Mouse (Mus musculus) MEL (cell line): ENCODE measurements around the gene Rps6ka2. TPM values are rescaled to one million over a fixed set of nuclear protein-coding genes. Genes with fewer than 3 reads are reported as not detected.

Source experiments
- DNase-seq: peaks from one replicate; pipeline ENCODE4 v3.0.0; 2011; ENCODE audit warnings: low read depth, low spot score
- H3K27ac ChIP-seq: 2 replicates; pipeline ENCODE4 v1.5.1; 2012; ENCODE audit warnings: low read depth, mild to moderate bottlenecking, control low read depth, low read length, moderate library complexity; ENCODE audit not compliant: control insufficient read depth
- H3K27me3 ChIP-seq, 2 experiments: fragments of 150-350 bp in 1 of 2; sonication (generic) in 1 of 2; 2 replicates each; pipeline ENCODE4 v1.6.1; 2012; ENCODE audit warnings: low read length in 2 of 2, mild to moderate bottlenecking in 2 of 2, improper control_type of control experiment in 1 of 2, moderate library complexity in 1 of 2; ENCODE audit not compliant: insufficient read depth in 2 of 2, control insufficient read depth in 1 of 2
- H3K36me3 ChIP-seq, 2 experiments: 2 replicates each; pipeline ENCODE4 v1.6.1; 2012 to 2014; ENCODE audit warnings: low read length in 2 of 2, improper control_type of control experiment in 1 of 2, inconsistent platforms in 1 of 2, mild to moderate bottlenecking in 1 of 2; ENCODE audit not compliant: insufficient read depth in 2 of 2, control insufficient read depth in 1 of 2
- H3K4me1 ChIP-seq, 2 experiments: fragments of 150-350 bp in 1 of 2; sonication (generic) in 1 of 2; 2 replicates each; pipeline ENCODE4 v1.6.1; 2012; ENCODE audit warnings: low read length in 2 of 2, improper control_type of control experiment in 1 of 2, mild to moderate bottlenecking in 1 of 2; ENCODE audit not compliant: insufficient read depth in 2 of 2, control insufficient read depth in 1 of 2
- H3K4me3 ChIP-seq, 2 experiments: fragments of 150-350 bp in 1 of 2; sonication (generic) in 1 of 2; 2 replicates each; pipeline ENCODE4 v1.5.1; 2012; ENCODE audit warnings: low read depth in 2 of 2, low read length in 2 of 2, mild to moderate bottlenecking in 2 of 2, moderate library complexity in 2 of 2, control low read depth in 1 of 2, improper control_type of control experiment in 1 of 2; ENCODE audit not compliant: control insufficient read depth in 1 of 2, insufficient read depth in 1 of 2
- H3K79me2 ChIP-seq: 2 replicates; pipeline ENCODE4 v1.6.1; 2012; ENCODE audit warnings: mild to moderate bottlenecking, low read length, moderate library complexity; ENCODE audit not compliant: control insufficient read depth, poor library complexity, insufficient read depth
- H3K9ac ChIP-seq: 2 replicates; pipeline ENCODE4 v1.6.1; 2012; ENCODE audit warnings: low read depth, mild to moderate bottlenecking, control low read depth, low read length, moderate library complexity; ENCODE audit not compliant: control insufficient read depth, poor library complexity, severe bottlenecking
- H3K9me3 ChIP-seq: fragments of 150-350 bp; sonication (generic); replicated peaks from 2 replicates; pipeline ENCODE4 v1.6.1; 2012; ENCODE audit warnings: mild to moderate bottlenecking, low read length, improper control_type of control experiment, moderate library complexity; ENCODE audit not compliant: insufficient read depth
- BHLHE40 ChIP-seq: IDR thresholded peaks from 2 replicates; pipeline ENCODE4 v1.6.1; 2012; ENCODE audit warnings: low read depth, mild to moderate bottlenecking, inconsistent platforms, low read length, improper control_type of control experiment, borderline replicate concordance
- CHD1 ChIP-seq: IDR thresholded peaks from 2 replicates; pipeline ENCODE4 v1.6.1; 2012; ENCODE audit warnings: low read depth, mild to moderate bottlenecking, inconsistent platforms, low read length, improper control_type of control experiment
- CHD2 ChIP-seq: IDR thresholded peaks from 2 replicates; pipeline ENCODE4 v1.6.1; 2011; ENCODE audit warnings: low read length, improper control_type of control experiment
- CTCF ChIP-seq, 3 experiments: IDR thresholded peaks in 2 of 3; conservative IDR thresholded peaks in 1 of 3; 2 replicates each; pipeline ENCODE4 v1.5.1; 2011 to 2012; ENCODE audit warnings: low read length in 3 of 3, low read depth in 2 of 3, mild to moderate bottlenecking in 2 of 3, improper control_type of control experiment in 1 of 3, inconsistent platforms in 1 of 3, mixed read lengths in 1 of 3, moderate library complexity in 1 of 3; ENCODE audit not compliant: control insufficient read depth in 1 of 3, insufficient read depth in 1 of 3, poor library complexity in 1 of 3, severe bottlenecking in 1 of 3
- E2F4 ChIP-seq: IDR thresholded peaks from 2 replicates; pipeline ENCODE4 v1.6.1; 2011; ENCODE audit warnings: low read depth, low read length, improper control_type of control experiment, borderline replicate concordance
- EP300 ChIP-seq, 2 experiments: IDR thresholded peaks; 2 replicates each; pipeline ENCODE4 v1.6.1; 2011; ENCODE audit warnings: improper control_type of control experiment in 2 of 2, low read length in 2 of 2, low read depth in 1 of 2, mild to moderate bottlenecking in 1 of 2
- ETS1 ChIP-seq: IDR thresholded peaks from 2 replicates; pipeline ENCODE4 v1.6.1; 2012; ENCODE audit warnings: low read depth, mild to moderate bottlenecking, inconsistent platforms, low read length, improper control_type of control experiment, moderate library complexity
- GABPA ChIP-seq: IDR thresholded peaks from 2 replicates; pipeline ENCODE4 v1.6.1; 2012; ENCODE audit warnings: low read depth, mild to moderate bottlenecking, inconsistent platforms, low read length, improper control_type of control experiment, moderate library complexity
- GATA1 ChIP-seq: IDR thresholded peaks from 2 replicates; pipeline ENCODE4 v1.6.1; 2011; ENCODE audit warnings: low read depth, low read length, improper control_type of control experiment
- HCFC1 ChIP-seq: IDR thresholded peaks from 2 replicates; pipeline ENCODE4 v1.6.1; 2012; ENCODE audit warnings: low read depth, mild to moderate bottlenecking, inconsistent platforms, low read length, improper control_type of control experiment, moderate library complexity
- JUND ChIP-seq: IDR thresholded peaks from 2 replicates; pipeline ENCODE4 v1.6.1; 2011; ENCODE audit warnings: low read depth, mild to moderate bottlenecking, improper control_type of control experiment, low read length
- KAT2A ChIP-seq: conservative IDR thresholded peaks from 2 replicates; pipeline ENCODE4 v1.6.1; 2012; ENCODE audit warnings: low read depth, low read length, improper control_type of control experiment, inconsistent platforms
- MAFK ChIP-seq: IDR thresholded peaks from 2 replicates; pipeline ENCODE4 v1.6.1; 2011; ENCODE audit warnings: low read depth, mild to moderate bottlenecking, low read length, improper control_type of control experiment, borderline replicate concordance
- MAX ChIP-seq: IDR thresholded peaks from 2 replicates; pipeline ENCODE4 v1.6.1; 2011; ENCODE audit warnings: low read length, improper control_type of control experiment
- MAZ ChIP-seq: IDR thresholded peaks from 2 replicates; pipeline ENCODE4 v1.6.1; 2012; ENCODE audit warnings: low read depth, mild to moderate bottlenecking, inconsistent platforms, low read length, improper control_type of control experiment
- MYB ChIP-seq: IDR thresholded peaks from 2 replicates; pipeline ENCODE4 v1.6.1; 2011; ENCODE audit warnings: mild to moderate bottlenecking, low read depth, low read length, improper control_type of control experiment
- NRF1 ChIP-seq: IDR thresholded peaks from 2 replicates; pipeline ENCODE4 v1.6.1; 2014; ENCODE audit warnings: low read depth, mild to moderate bottlenecking, inconsistent platforms, low read length, improper control_type of control experiment, moderate library complexity; ENCODE audit not compliant: poor library complexity, insufficient read depth, severe bottlenecking
- POLR2AphosphoS2 ChIP-seq: IDR thresholded peaks from 2 replicates; pipeline ENCODE4 v1.6.1; 2011; ENCODE audit warnings: low read length, improper control_type of control experiment
- RAD21 ChIP-seq: IDR thresholded peaks from 2 replicates; pipeline ENCODE4 v1.6.1; 2011; ENCODE audit warnings: mild to moderate bottlenecking, low read depth, low read length, improper control_type of control experiment
- RCOR1 ChIP-seq: IDR thresholded peaks from 2 replicates; pipeline ENCODE4 v1.6.1; 2012; ENCODE audit warnings: low read depth, mild to moderate bottlenecking, inconsistent platforms, low read length, improper control_type of control experiment
- SIN3A ChIP-seq: IDR thresholded peaks from 2 replicates; pipeline ENCODE4 v1.6.1; 2012; ENCODE audit warnings: low read length, improper control_type of control experiment, inconsistent platforms
- SMC3 ChIP-seq: IDR thresholded peaks from 2 replicates; pipeline ENCODE4 v1.6.1; 2011; ENCODE audit warnings: low read depth, low read length, improper control_type of control experiment
- TAL1 ChIP-seq: IDR thresholded peaks from 2 replicates; pipeline ENCODE4 v1.6.1; 2012; ENCODE audit warnings: mild to moderate bottlenecking, inconsistent platforms, low read length, moderate library complexity, mixed read lengths
- TCF12 ChIP-seq: IDR thresholded peaks from 2 replicates; pipeline ENCODE4 v1.6.1; 2014; ENCODE audit warnings: low read depth, mild to moderate bottlenecking, inconsistent platforms, low read length, improper control_type of control experiment, moderate library complexity
- USF2 ChIP-seq, 2 experiments: IDR thresholded peaks; 2 replicates each; pipeline ENCODE4 v1.6.1; 2011 to 2012; ENCODE audit warnings: improper control_type of control experiment in 2 of 2, low read length in 2 of 2, borderline replicate concordance in 1 of 2, inconsistent platforms in 1 of 2, low read depth in 1 of 2, mild to moderate bottlenecking in 1 of 2; ENCODE audit not compliant: insufficient read depth in 1 of 2
- ZKSCAN1 ChIP-seq: IDR thresholded peaks from 2 replicates; pipeline ENCODE4 v1.6.1; 2012; ENCODE audit warnings: low read depth, mild to moderate bottlenecking, inconsistent platforms, low read length, improper control_type of control experiment, moderate library complexity
- ZNF384 ChIP-seq: IDR thresholded peaks from 2 replicates; pipeline ENCODE4 v1.6.1; 2012; ENCODE audit warnings: low read depth, mild to moderate bottlenecking, inconsistent platforms, low read length, improper control_type of control experiment
- polyA plus RNA-seq, 2 experiments: library from polyadenylated mRNA; stranded (reverse) in 1 of 2; unstranded in 1 of 2; fragments of >175 nt in 1 of 2; fragments of >200 nt in 1 of 2; gene quantifications; 2 replicates each; pipeline versions ENCODE4 v1.2.1 to v1.2.4; 2012; ENCODE audit warnings: low replicate concordance in 2 of 2, low read depth in 1 of 2; ENCODE audit not compliant: insufficient read length in 2 of 2, insufficient read depth in 1 of 2, missing spikeins in 1 of 2
- total RNA-seq: library from RNA; depleted of rRNA; stranded (reverse); fragments of 300-350 nt; gene quantifications from 2 replicates; pipeline ENCODE4 v1.2.3, GENCODE M21; 2012

Rps6ka2 gene
- total and polyA plus RNA-seq, 3 experiments, result 6.0 to 11.2 TPM; not detected in 1

GRCm38 (mm10) chr17:7269151-7269806 lies 99.4 kb downstream of the Rps6ka2 start:
- no peaks in the 10 kb centered on the region for H3K9me3 ChIP-seq
- TF ChIP-seq CHD1 (no peak), SMC3 (no peak), TAL1 (peak; percentile 18; the same call in 1 of the 2 replicates), HCFC1 (no peak), NRF1 (no peak), E2F4 (no peak), CHD2 (no peak), USF2 (IDR thresholded peaks at IDR 0.05; ENCODE audit: borderline replicate concordance in 1 of 2, insufficient read depth in 1 of 2, low read depth in 1 of 2, low read length in 2 of 2) (no peak), RCOR1 (peak; percentile 74; the same call in 1 of the 2 replicates), ZNF384 (no peak), MAFK (peak; percentile 75; the same call in 1 of the 2 replicates), GABPA (no peak), ZKSCAN1 (no peak), CTCF (IDR thresholded peaks at IDR 0.05 in 2 of 3, conservative IDR thresholded peaks at IDR 0.05 in 1 of 3; ENCODE audit: control insufficient read depth in 1 of 3, insufficient read depth in 1 of 3, low read depth in 2 of 3, low read length in 3 of 3, poor library complexity in 1 of 3, severe bottlenecking in 1 of 3) (no peak), GATA1 (peak; percentile 79), EP300 (IDR thresholded peaks at IDR 0.05; ENCODE audit: low read depth in 1 of 2, low read length in 2 of 2) (peak; percentile 67 to 76), TCF12 (peak; percentile 91)
- peak; percentile 58 for DNase-seq
- H3K27me3 ChIP-seq, result no peaks in the 10 kb centered on the region
- H3K4me3 ChIP-seq, result no peak overlapping the region
- H3K9ac ChIP-seq, result no peak overlapping the region
- peaks cover 0 to 5% of the 10 kb centered on the region in 2 experiments; a peak in 2 of 4 replicates for H3K36me3 ChIP-seq
- H3K27ac ChIP-seq, result no peak overlapping the region
- peaks cover 0 to 13% of the 10 kb centered on the region in 2 experiments; a peak in 3 of 4 replicates for H3K4me1 ChIP-seq
- no peaks in the 10 kb centered on the region for H3K79me2 ChIP-seq

- Histone ChIP-seq H3K4me3 (no peak overlapping the region), H3K4me1 (peaks cover 0 to 13% of the 10 kb centered on the region in 2 experiments; a peak in 3 of 4 replicates), H3K9me3 (no peaks in the 10 kb centered on the region), H3K79me2 (no peaks in the 10 kb centered on the region), H3K36me3 (peaks cover 0 to 5% of the 10 kb centered on the region in 2 experiments; a peak in 2 of 4 replicates), H3K27ac (no peak overlapping the region)
- DNase-seq, result no peak
- TF ChIP-seq SIN3A, result no peak
- TF ChIP-seq MAX, result no peak
- no peak for TF ChIP-seq CHD1
- TF ChIP-seq CTCF (IDR thresholded peaks at IDR 0.05 in 2 of 3, conservative IDR thresholded peaks at IDR 0.05 in 1 of 3; ENCODE audit: control insufficient read depth in 1 of 3, insufficient read depth in 1 of 3, low read depth in 2 of 3, low read length in 3 of 3, poor library complexity in 1 of 3, severe bottlenecking in 1 of 3), result no peak
- no peak for TF ChIP-seq MYB
- TF ChIP-seq RAD21, result no peak
- no peak for TF ChIP-seq RCOR1
- no peak for TF ChIP-seq ETS1
- TF ChIP-seq MAZ, result no peak
- no peak for TF ChIP-seq GATA1
- TF ChIP-seq MAFK, result no peak
- no peak for TF ChIP-seq BHLHE40
- no peak for TF ChIP-seq E2F4
- no peak for TF ChIP-seq KAT2A
- TF ChIP-seq JUND, result no peak
- TF ChIP-seq HCFC1, result no peak
- TF ChIP-seq POLR2AphosphoS2, result no peak
- TF ChIP-seq, all 39 proteins: peak for 0
- Histone ChIP-seq H3K27me3 (no peaks in the 10 kb centered on the region), H3K9ac (no peak overlapping the region)
These were observed 100.6 kb downstream of the Rps6ka2 start for GRCm38 (mm10) chr17:7270506-7270905.
